Mouse (Mus musculus) brain, embryonic 14.5 days (tissue): ENCODE results near the gene B130006D01Rik.

Source experiments
- CTCF ChIP-seq: fragments of 200-500 bp; IDR thresholded peaks from 2 replicates; pipeline ENCODE4 v1.5.1; 2012; ENCODE audit warnings: inconsistent platforms, mild to moderate bottlenecking, moderate library complexity, borderline replicate concordance; ENCODE audit not compliant: insufficient read depth, insufficient read length; ENCODE audit errors: extremely low read depth
- POLR2A ChIP-seq: fragments of 200-500 bp; IDR thresholded peaks from 2 replicates; pipeline ENCODE4 v1.6.1; 2012; ENCODE audit warnings: mild to moderate bottlenecking, inconsistent platforms, borderline replicate concordance; ENCODE audit not compliant: poor library complexity, insufficient read depth, insufficient read length, severe bottlenecking; ENCODE audit errors: extremely low read depth

GRCm38 (mm10) chr11:95737811-95738210 is 14.4 kb downstream of the B130006D01Rik start:
- TF ChIP-seq POLR2A (no peak), CTCF (no peak)
